Mouse (Mus musculus) mammary gland, adult 2 months (tissue): Measurements from ENCODE around the gene Ttc9c. TPM values are rescaled to one million over a fixed set of nuclear protein-coding genes. Genes with fewer than 3 reads are reported as not detected.

Experiments used
- polyA plus RNA-seq: library from polyadenylated mRNA; depleted of rRNA; stranded (reverse); fragments of >200 nt; gene quantifications from 2 replicates; pipeline ENCODE4 v1.2.3, GENCODE M21; 2012; ENCODE audit warnings: low replicate concordance; rRNA removed

Gene Ttc9c
- polyA plus RNA-seq: 10.7 and 20.5 TPM in 2 replicates

DNA sequence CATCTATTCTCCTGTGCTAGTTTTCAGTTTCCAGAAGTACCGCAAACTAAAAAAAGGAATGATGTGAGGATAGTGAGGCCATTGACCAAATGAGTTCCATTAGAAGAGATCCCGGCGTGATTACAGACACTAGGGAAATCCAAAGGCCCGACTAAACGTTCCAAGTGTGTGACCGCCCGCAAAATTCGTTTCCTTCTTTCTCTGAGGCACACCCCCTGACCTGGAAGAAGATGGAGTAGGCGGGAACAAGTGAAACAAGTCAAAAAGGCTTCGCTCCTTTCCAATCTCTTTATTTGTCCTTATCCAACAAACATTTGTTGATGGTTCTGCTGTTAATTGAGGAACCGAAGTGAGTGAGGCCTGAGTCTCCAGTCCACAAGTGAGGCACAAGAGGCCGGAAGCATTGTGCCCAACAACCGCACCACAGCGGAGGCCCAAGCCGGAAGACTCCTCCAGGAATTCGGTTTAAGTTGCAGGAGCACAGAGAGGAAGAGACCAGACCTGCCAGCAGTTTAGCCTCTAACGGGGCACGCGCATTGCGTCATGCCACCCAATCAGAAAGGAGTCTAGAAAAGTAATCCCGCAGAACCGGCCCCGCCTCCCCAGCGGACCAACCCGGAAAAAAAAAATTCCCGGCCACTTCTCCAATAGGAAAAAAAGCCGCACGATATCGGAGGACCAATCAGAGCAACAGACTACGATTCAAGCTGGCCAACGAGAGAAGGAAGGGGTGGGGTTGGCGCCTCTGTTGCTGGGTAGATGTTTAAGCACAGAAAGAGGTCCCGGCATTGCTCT is at the start of gene Ttc9c:
Gene Ttc9c, minus strand, starts transcription at position 533 of the 795 bp plus-strand sequence.

GRCm38 (mm10) chr19:8850402-8850901 is 31.3 kb upstream of the Ttc9c start, which contains the start of gene Lrrn4cl:
Lrrn4cl (plus strand) TSS chr19:8850768.

DNA sequence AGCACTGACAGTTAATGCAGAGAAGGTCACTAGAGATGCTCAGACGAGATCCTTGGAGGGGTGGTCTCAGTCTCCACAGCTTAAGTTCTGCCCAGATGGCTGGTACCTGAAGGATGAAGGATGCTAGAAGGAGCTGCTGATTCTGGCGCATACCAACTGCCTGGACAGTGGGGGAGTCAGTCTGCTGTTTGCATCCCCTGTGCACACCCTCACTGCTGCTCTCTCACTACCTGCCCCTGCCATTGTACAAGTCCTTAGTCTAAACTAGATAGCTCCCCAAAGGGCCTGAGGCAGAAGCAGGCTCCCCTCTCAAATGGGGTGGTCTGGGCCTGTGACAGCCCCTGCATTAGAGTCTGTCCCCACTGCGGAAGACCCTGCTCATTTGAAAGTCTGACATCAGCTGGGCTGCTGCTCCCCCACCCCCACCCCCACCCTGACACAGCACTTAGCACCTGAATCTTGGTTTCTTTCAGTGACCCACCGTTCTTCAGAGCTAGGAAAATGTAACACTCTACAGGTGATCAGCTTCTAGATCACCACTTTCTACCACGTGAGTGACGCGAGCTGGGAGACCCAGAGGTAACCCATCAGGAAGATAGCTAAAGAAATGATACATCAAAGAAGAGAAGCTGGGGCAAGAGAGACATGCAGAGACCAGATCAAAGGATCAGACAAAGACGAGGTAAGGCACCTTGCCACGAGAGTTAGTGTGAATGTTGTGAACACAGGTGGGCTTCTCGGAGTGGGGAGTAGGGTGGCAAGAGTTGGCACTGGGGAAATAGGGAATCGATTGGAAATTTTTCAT is 20.2 kb upstream of the Ttc9c start, which contains the start of gene Gng3:
Gene Gng3, minus strand, starts transcription at position 92 of the 805 bp plus-strand sequence.

DNA sequence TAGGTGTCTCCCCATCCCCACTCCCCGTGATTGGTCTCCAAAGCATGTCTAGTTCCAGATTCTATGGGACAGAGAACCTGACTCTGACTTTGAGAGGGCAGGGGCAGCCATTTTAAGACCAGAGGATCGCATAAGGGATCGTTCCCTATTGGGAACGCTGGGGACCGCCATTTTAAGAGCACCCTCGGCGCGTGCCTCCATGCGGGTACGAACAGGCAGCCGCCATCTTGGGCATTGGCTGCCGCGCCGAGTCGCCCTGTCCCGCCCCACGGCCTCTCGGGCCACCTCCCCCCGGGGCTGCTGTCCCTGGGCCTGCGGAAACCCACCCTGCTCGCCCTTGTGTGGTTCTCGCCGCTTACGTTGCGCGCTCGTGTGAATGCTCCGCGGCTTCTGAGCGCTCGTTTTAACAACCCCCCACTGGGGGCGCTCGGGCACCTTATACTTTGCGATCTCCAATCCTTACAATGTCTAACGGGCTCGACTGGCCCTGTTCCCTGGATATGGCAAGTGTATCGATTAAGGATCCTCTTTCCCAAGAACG is 18.2 kb upstream of the Ttc9c start, which contains the start of gene Bscl2:
Gene Bscl2, plus strand, starts transcription at position 217 of the 541 bp plus-strand sequence.

GRCm38 (mm10) chr19:8829660-8830059 is 10.5 kb upstream of the Ttc9c start, which contains the start of gene AC129217.1:
AC129217.1 (plus strand) TSS chr19:8829773.

DNA sequence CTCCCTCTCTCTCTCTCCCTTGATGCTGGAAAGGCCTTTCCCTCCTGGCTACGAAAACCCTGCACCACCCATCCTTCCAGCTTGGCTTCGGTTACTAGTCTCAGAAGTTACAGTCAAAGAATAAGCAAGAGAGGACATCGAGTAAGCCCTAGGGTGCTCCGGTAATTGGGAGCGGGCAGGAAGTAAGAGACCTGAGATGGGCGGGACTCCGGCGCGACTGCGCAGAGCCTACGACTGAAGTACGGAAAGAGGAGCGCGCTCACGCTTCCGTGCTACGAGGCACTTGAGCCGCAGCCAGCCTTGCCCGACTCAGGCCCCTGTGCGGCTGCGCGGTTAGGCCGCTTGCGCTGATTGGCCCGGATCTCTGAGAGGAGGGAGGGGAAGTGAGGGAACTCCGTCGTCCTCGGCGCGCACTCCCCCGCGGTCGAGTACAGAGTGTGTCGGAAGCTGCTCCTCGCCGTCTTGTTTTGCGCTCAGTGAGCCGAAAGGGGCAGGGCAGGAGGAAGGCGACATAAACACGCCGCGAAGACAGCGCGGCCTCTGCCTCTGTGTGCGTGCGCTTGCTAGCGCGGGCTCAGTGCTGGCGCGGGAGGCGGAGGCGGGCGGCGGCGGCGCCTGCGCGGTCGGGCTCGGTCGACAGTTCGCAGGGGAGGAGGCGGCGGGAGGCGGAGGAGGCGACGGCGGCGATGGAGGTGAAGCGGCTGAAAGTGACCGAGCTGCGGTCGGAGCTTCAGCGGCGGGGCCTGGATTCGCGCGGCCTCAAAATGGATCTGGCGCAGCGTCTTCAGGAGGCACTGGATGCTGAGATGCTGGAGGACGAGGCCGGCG is 677 bp upstream of the Ttc9c start, which contains the start of gene Hnrnpul2:
Gene Hnrnpul2, plus strand, starts transcription at position 415 of the 828 bp plus-strand sequence.

GRCm38 (mm10) chr19:8802130-8802821 is 16.9 kb downstream of the Ttc9c start, which contains the start of gene Zbtb3:
Zbtb3 (plus strand) TSS chr19:8802555.

GRCm38 (mm10) chr19:8798264-8798946 is 20.7 kb downstream of the Ttc9c start, which contains the start of gene Polr2g:
Polr2g (minus strand) TSS chr19:8798577.

DNA sequence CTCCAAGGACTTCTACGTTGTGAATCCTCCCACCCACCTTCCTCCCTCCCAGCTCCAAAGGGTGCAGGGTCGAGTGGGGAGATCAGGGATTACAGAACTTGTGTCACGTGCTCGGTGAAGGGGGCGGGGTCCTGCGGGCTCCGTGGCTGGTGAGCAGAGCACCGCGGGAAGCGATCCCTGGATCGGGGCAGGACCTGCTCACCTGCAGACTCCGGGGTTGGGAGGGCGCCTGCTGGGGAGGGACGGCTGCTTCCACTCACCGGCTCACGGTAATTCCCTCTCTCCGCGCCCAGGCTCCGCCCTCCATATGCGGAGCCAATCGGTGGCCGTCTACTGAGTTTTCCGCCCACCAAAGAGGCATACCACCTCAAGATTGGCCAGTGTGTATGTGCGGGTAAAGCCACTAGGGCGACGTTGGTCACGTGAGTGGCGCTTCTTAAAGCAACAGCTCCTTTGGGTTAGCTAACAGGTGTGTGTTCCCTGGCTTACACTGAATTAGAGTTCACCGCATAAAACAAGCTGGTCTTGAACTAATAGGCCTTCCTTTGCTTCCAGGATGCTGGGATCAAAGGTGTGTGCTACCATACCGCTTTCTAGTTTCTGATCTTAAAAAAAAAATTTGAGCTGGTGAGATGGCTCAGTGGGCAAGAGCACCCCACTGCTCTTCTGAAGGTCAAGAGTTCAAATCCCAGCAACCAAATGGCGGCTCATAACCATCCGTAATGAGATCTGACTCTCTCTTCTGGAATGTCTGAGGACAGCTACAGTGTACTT is 32.9 kb downstream of the Ttc9c start, which contains the start of gene Taf6l:
Gene Taf6l, minus strand, starts transcription at position 410 of the 774 bp plus-strand sequence.

DNA sequence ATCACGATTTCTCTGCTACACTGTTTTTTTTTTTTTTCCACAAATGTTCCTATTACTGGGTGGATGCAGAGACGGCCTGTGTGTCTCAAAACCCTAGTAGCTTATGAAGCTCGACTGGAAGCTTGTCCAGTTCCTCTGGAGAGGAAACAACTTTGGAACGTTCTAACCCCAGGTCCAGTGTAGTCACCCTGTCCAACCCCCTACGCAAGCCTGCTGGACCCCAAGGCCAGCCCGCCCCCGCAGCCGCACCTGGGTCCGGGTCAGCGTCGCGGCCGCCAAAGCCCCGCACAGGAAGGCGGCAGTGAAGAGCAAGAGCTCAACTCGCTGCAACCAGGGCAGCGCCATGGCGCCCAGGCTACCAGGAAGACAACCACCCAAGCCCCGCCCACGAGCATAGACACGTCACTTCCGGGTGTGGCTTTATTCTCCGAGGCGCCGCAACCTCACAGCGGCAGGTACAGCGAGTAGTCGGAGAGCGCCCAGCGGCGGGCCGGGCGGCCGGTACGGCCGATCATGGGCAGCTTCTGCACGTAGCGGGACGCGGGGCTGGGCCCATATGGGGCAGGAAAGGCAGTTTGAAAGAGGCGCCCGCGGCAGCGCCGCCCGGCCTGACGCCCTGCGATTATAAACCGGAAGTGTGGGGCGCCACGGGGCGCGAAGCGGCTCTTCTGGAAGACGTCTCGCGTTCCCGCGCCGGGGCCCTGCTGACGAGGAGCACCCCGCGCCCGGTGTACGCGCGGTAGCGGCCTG is 44.9 kb downstream of the Ttc9c start, which contains the start of gene Tmem179b:
Gene Tmem179b, minus strand, starts transcription at position 382 of the 750 bp plus-strand sequence.

DNA sequence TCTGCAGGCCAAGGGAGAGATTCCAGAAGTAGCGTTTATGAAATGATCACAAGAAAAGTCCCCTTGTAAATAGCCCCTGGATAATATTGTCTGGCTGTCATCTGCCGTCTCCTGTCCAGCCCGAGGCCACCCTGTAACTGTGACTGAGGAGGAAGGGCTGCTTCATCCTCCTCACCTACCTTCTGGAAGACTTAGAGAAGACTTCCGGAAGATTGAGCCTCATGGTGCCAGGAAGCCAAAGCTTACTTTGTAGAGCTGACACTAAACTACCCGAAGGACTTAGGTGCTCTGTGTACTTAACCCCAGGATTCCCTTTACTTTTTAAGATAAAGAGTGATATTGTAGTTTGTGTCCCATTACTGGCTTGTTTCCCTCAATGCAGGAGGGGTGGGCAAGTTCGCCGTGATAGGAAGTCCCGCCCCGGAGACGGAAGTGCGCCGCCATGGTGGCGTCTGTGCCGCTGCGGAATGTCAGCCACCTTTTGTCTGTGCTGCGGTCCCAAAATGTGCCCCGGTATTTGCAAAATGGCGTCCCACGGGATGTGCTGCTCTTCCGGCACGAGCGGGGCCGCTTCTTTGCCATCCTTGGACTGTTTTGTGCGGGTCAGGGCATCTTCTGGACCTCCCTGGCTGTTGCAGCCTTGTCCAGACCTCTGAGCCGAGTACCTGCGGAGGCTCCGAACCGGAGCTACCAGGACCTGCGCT is 48.4 kb downstream of the Ttc9c start, which contains the start of gene Tmem223:
Gene Tmem223, plus strand, starts transcription at position 430 of the 704 bp plus-strand sequence.

Other genes with a start within 250 kb of the Ttc9c start
- gene Slc22a8, start 228.1 kb downstream of the Ttc9c start, polyA plus RNA-seq: not detected in 2 replicates
- gene Slc22a6, start 201.3 kb downstream of the Ttc9c start, polyA plus RNA-seq: not detected in 2 replicates
- 3.0 and 3.4 TPM in 2 replicates for gene Chrm1, start 155.5 kb downstream of the Ttc9c start, polyA plus RNA-seq
- gene Slc3a2, start 96.0 kb downstream of the Ttc9c start, polyA plus RNA-seq: 156 and 200 TPM in 2 replicates
- 25.6 and 42.9 TPM in 2 replicates for gene Wdr74, start 83.5 kb downstream of the Ttc9c start, polyA plus RNA-seq
- not detected in 2 replicates for gene 1700092M07Rik, start 78.6 kb downstream of the Ttc9c start, polyA plus RNA-seq
- 73.4 and 84.9 TPM in 2 replicates for gene Stx5a, start 77.9 kb downstream of the Ttc9c start, polyA plus RNA-seq
- 75.3 and 140 TPM in 2 replicates for gene Nxf1, start 62.3 kb downstream of the Ttc9c start, polyA plus RNA-seq
- 300 and 304 TPM in 2 replicates for gene Tmem223, start 48.3 kb downstream of the Ttc9c start, polyA plus RNA-seq
- 133 and 165 TPM in 2 replicates for gene Tmem179b, start 44.9 kb downstream of the Ttc9c start, polyA plus RNA-seq
- 15.2 and 17.4 TPM in 2 replicates for gene Taf6l, start 32.9 kb downstream of the Ttc9c start, polyA plus RNA-seq
- gene Polr2g, start 20.8 kb downstream of the Ttc9c start, polyA plus RNA-seq: 30.3 and 61.5 TPM in 2 replicates
- gene Zbtb3, start 16.8 kb downstream of the Ttc9c start, polyA plus RNA-seq: 2.4 and 3.2 TPM in 2 replicates
- gene Hnrnpul2, start 677 bp upstream of the Ttc9c start, polyA plus RNA-seq: 13.8 and 14.4 TPM in 2 replicates
- not detected in 2 replicates for gene AC129217.1, start 10.4 kb upstream of the Ttc9c start, polyA plus RNA-seq
- gene Bscl2, start 18.1 kb upstream of the Ttc9c start, polyA plus RNA-seq: 568 and 621 TPM in 2 replicates
- 0.34 and 0.65 TPM in 2 replicates for gene Gng3, start 19.9 kb upstream of the Ttc9c start, polyA plus RNA-seq
- gene Lrrn4cl, start 31.4 kb upstream of the Ttc9c start, polyA plus RNA-seq: 14.0 and 20.9 TPM in 2 replicates
- 98.5 and 113 TPM in 2 replicates for gene Ubxn1, start 52.2 kb upstream of the Ttc9c start, polyA plus RNA-seq
- gene Uqcc3, start 61.6 kb upstream of the Ttc9c start, polyA plus RNA-seq: 24.0 and 25.0 TPM in 2 replicates
- 1.1 and 3.0 TPM in 2 replicates for gene Lbhd1, start 64.4 kb upstream of the Ttc9c start, polyA plus RNA-seq
- not detected in 2 replicates for gene Gm49403, start 64.6 kb upstream of the Ttc9c start, polyA plus RNA-seq
- 9.6 and 10.3 TPM in 2 replicates for gene 1810009A15Rik, start 69.5 kb upstream of the Ttc9c start, polyA plus RNA-seq
- gene Gm49416, start 69.6 kb upstream of the Ttc9c start, polyA plus RNA-seq: not detected in 2 replicates
- 28.9 and 29.0 TPM in 2 replicates for gene Ints5, start 73.7 kb upstream of the Ttc9c start, polyA plus RNA-seq
- gene Ganab, start 78.7 kb upstream of the Ttc9c start, polyA plus RNA-seq: 97.1 and 165 TPM in 2 replicates
- 79.0 and 149 TPM in 2 replicates for gene B3gat3, start 101.0 kb upstream of the Ttc9c start, polyA plus RNA-seq
- gene Rom1, start 110.0 kb upstream of the Ttc9c start, polyA plus RNA-seq: 15.7 and 17.6 TPM in 2 replicates
- gene Eml3, start 110.2 kb upstream of the Ttc9c start, polyA plus RNA-seq: 70.7 and 78.1 TPM in 2 replicates
- 17.1 and 24.8 TPM in 2 replicates for gene Mta2, start 122.5 kb upstream of the Ttc9c start, polyA plus RNA-seq
- 20.2 and 22.1 TPM in 2 replicates for gene Tut1, start 134.5 kb upstream of the Ttc9c start, polyA plus RNA-seq
- gene Eef1g, start 147.7 kb upstream of the Ttc9c start, polyA plus RNA-seq: 173 and 301 TPM in 2 replicates
- gene Ahnak, start 170.0 kb upstream of the Ttc9c start, polyA plus RNA-seq: 27.4 and 46.3 TPM in 2 replicates